Mouse (Mus musculus): Measurements from ENCODE around the gene Add2.

The Add2 gene

DNA sequence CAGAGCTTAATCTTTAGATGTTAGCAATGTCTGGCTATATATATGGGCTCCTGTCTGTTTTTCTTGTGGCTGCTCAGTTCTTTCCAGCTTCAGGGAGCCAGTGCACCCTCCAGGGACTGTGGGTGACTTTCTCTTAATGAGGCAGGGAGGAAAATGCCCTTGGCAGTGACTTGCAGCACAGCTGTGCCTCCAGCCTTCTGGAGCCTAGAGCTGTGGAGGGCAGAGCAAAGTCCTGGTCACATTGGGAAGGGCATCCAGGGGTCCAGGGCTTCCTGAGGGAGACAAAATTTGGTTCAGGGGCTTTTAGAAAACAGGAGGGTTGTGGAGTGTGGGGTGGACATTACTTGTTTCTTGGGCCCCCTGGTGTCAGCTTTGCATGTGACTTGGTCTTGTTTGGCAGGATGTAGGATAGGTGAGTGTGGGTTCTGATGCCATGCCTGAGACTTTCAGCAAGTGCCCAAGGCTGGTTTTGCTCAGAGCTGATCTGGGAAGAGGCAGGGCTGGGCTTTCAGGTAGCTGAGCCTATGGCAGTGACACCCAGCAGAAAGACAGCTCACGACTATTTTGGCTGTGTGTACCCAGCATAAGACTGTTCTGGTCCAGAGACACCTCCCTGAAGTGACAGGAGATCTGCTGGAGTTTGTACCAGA is 50.0 kb downstream of the Add2 start:
- DNase-seq (ENCODE audit: extremely low read depth, low read depth, low spot score), result no peak

- DNase-seq (ENCODE audit: extremely low read depth, low read depth, low spot score), result no peak
Measured at GRCm38 (mm10) chr6:86079323-86079722, 50.8 kb downstream of the Add2 start.

DNA sequence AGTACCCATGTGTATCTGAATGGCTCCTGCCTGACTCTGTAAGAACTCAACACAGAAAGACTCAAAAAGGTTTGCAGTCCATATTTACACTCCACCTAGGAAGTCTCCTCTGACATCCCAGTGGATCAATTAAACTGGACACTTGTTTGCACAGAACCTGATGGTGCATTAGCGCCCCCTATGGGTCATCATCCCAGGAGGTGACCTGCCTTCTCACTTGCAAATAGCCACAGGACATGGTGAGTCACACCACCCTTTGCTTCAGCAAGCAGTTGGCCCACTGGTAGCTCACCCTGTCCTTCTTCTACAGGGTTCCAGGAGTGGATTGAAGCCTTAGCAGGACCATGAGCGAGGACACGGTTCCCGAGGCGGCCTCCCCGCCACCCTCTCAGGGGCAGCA is 57.0 kb downstream of the Add2 start:
- DNase-seq (ENCODE audit: extremely low read depth, low read depth, low spot score), result no peak

GRCm38 (mm10) chr6:86086851-86087571 is 58.5 kb downstream of the Add2 start:
- DNase-seq (ENCODE audit: extremely low read depth, low read depth, low spot score), result no peak

DNA sequence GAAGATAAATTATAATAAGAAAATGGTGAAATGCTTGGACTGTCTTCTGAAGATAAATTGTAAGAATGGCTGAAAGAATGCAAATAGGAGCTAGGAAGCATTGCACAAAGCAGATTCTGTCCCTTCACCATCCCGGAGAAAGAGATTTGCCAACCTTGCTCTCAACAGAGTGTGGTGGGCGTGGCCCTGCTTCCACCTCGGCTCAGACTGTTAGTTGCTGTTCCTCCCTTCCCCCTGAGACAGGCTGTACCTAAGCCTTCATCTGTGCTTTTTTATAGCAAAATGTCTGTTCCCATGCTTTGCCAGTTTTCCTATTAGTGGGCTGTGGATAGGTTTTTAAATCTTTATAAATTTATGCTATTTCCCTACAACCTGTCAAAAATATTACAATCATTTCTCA is 59.3 kb downstream of the Add2 start:
- no peak for DNase-seq (ENCODE audit: extremely low read depth, low read depth, low spot score)

- no peak for DNase-seq (ENCODE audit: extremely low read depth, low read depth, low spot score)
Measured at GRCm38 (mm10) chr6:86094202-86094838, 65.8 kb downstream of the Add2 start.

DNA sequence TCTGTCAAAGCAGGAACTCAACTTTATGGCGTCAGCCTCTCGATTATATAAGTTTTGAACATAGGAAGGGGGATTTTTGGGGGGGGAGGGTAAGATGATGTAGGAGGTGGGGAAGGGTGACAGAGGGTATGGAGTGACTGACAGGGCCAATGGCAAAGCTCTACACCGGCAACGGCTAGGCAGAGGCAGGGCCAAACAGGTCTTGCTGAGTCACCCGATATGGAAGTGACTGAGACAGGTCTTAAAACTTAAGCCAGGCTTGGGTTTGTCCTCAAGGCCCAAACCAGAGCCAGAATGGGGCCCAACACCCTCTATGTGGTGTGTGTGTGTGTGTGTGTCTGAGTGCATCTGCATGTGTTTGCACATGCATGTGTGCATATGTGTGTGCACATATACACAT is 67.0 kb downstream of the Add2 start:
- DNase-seq (ENCODE audit: extremely low read depth, low read depth, low spot score), result no peak

DNA sequence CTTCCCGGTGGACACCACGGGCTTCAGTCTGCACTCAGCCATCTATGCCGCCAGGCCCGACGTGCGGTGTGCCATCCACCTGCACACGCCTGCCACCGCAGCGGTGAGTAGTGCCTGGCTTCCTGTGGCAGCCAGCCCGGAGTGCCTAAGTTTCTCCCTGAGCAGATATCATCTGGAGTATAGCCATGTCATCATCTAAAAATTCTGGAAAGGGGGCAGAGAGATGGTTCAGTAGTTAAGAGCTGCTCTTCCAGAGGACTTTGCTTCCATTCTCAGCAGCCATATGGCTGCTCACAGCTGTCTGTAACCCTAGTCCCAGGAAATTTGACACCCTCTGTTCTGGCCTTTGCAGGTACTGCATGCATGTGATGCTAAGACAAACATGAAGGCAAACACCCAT is 68.3 kb downstream of the Add2 start:
- no peak for DNase-seq (ENCODE audit: extremely low read depth, low read depth, low spot score)

DNA sequence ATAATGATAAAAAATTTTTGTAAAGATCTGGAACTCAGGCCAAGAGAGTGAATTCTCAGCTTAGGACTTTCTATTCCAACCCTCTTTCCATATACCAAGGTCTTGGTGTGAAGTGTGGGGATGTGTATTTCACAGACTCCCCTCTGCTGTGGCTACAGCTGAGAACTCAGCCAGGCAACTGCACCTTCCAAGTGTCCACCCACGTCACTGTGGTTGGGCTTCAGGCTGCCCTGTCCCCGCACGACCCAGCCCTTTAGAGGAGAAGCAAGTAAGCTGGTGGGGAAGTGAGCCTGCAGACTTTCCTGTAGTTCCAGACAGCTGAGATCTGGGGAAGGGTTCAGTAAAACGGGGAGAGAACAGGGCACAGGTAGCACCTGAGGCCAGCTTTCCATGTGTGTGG is 68.7 kb downstream of the Add2 start:
- no peak for DNase-seq (ENCODE audit: extremely low read depth, low read depth, low spot score)

- DNase-seq (ENCODE audit: extremely low read depth, low read depth, low spot score), result no peak
Measured at GRCm38 (mm10) chr6:86099003-86099402, 70.5 kb downstream of the Add2 start.

- DNase-seq (ENCODE audit: extremely low read depth, low read depth, low spot score), result no peak
Measured at GRCm38 (mm10) chr6:86101451-86101850, 73.0 kb downstream of the Add2 start.

DNA sequence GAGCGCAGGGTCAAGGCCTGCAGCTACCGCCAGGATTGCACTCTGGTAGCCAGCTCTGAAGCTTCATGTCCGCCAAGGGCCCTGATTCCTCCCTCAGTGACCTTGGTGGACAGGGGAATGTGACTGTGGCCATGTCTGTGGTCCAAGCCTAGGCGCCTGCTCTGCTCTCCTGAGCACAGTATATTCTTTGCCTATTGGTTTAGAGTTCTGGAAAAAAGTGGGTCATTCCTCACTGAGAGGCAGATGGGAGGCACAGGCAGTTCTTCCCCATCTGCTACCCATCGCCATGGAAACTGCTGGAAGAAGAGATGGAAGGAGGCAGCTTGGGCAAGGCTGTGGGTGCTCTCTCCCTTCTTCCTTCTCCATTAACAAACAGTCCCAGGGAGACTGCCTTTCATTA is 74.4 kb downstream of the Add2 start:
- DNase-seq (ENCODE audit: extremely low read depth, low read depth, low spot score), result no peak

DNA sequence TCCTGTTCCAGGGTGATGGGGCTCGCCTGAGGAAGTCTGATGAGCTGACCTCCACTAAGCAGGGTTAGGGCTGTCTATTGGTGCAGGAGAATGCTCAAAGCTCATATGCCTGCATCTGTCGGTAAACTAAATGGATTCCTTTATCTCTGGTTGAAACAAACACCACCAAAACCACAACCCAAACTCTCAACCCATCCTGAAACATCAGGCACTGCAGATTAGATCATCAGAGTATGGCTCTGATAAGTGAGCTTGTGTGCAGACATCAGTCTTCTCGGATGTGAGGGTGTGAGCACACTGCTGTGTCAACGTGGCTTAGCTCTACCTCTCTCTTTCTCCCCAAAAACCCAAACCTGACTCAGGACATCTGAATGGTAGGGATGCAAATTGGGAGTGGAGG is 75.1 kb downstream of the Add2 start:
- DNase-seq (ENCODE audit: extremely low read depth, low read depth, low spot score), result no peak

DNA sequence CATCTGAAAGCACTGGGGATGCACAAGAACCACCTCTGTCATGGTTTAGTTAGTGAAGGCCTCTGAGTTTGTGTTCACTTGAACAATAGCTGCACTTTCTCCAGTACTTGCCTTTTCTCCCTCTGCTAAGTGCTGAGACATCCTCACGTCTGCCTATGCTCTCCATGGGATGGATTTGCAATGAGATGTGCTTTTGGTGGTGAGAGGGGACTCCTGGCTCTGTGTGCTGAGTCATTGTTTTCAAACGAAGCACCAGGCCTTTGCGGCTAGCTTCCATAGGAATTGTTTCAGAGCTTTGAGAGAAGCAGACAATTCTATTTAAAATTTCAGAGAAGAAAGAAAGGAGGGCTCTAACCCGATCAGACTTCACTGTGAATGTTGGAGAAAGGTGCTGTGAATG is 76.2 kb downstream of the Add2 start:
- DNase-seq (ENCODE audit: extremely low read depth, low read depth, low spot score), result no peak

DNA sequence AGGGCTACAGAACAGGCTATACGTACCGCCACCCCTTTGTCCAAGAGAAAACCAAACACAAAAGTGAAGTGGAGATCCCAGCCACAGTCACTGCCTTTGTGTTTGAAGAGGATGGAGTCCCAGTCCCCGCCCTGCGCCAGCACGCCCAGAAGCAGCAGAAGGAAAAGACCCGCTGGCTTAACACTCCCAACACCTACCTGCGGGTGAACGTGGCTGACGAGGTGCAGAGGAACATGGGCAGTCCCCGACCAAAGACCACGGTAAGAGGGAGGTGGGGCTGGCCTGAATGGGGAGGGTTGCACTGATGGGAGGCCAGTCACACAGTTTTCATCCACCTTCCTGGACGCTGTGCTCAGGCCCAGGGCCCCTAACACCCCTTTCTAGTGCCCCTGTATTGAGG is 77.6 kb downstream of the Add2 start:
- DNase-seq (ENCODE audit: extremely low read depth, low read depth, low spot score), result no peak

- DNase-seq (ENCODE audit: extremely low read depth, low read depth, low spot score), result no peak
Measured at GRCm38 (mm10) chr6:86107101-86107500, 78.6 kb downstream of the Add2 start.

DNA sequence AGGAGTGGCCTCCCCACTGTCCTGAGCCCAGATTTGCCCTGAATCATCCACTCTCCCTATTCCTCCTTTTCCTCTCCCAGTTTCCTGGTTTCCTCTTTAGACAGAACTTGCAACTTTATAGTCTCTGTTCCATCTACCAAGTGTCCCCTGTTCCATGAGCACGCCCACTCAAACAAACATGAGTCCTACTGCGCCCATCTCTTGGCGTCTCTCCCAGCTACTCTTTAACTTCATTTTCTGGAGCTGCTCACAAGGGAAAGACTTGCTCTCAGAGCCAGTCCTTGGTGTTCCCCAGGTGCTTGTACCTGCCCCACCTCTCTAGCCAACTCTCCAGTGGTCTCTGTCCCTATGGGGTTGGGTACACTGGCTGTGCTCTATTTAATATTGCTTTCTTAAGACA is 87.4 kb downstream of the Add2 start:
- DNase-seq (ENCODE audit: extremely low read depth, low read depth, low spot score), result no peak

GRCm38 (mm10) chr6:86123057-86123456 is 94.6 kb downstream of the Add2 start:
- no peak for DNase-seq (ENCODE audit: extremely low read depth, low read depth, low spot score)

DNA sequence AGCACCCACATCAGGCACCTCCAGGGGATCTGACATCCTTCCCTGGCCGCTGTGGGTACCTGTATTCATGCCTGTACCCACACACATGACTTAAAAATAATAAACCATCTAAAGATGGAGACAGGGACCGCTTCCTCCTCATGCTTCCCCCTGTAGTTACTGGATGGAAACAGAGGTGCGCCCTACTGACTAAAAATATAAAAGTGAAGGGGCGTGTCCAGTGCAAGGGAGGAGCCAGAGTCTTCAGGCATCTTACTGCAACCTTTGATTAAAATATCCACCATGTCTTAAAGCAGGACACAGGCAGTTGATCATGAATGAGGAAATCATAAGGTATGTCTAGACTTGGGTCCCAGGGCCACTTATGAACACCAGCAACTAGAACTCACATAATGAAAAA is 97.3 kb downstream of the Add2 start:
- DNase-seq (ENCODE audit: extremely low read depth, low read depth, low spot score), result no peak

- no peak for DNase-seq (ENCODE audit: extremely low read depth, low read depth, low spot score)
Measured at GRCm38 (mm10) chr6:86126953-86127581, 98.6 kb downstream of the Add2 start.

DNA sequence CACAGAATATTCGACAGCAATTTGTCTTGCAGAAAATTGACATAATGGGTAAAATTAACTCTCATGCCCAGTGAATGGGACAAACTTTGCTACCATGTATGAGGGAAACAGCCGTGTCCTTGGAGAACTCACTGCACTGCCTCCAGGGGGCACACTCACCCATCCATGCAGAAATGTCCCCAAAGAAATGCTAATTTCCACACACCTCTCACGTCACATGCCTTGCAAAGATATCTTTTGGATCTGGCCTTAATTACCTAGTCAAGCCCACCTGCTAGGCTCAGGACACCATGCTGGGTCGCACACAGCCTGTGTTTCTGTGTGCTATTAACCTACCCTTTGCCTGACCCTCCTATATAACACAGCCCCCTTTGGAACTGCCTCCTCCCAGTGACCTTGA is 100.0 kb downstream of the Add2 start:
- DNase-seq (ENCODE audit: extremely low read depth, low read depth, low spot score), result no peak

All from fat pad, adult 2 months (tissue).